Mouse (Mus musculus) urinary bladder, adult 18-20 months (tissue): ENCODE results near the gene D930020B18Rik.

Source experiments
- DNase-seq, 2 experiments: peaks; one replicate each; pipeline ENCODE4 v3.0.0; 2022; ENCODE audit warnings: low spot score in 2 of 2, mixed read lengths in 2 of 2

D930020B18Rik gene

DNA sequence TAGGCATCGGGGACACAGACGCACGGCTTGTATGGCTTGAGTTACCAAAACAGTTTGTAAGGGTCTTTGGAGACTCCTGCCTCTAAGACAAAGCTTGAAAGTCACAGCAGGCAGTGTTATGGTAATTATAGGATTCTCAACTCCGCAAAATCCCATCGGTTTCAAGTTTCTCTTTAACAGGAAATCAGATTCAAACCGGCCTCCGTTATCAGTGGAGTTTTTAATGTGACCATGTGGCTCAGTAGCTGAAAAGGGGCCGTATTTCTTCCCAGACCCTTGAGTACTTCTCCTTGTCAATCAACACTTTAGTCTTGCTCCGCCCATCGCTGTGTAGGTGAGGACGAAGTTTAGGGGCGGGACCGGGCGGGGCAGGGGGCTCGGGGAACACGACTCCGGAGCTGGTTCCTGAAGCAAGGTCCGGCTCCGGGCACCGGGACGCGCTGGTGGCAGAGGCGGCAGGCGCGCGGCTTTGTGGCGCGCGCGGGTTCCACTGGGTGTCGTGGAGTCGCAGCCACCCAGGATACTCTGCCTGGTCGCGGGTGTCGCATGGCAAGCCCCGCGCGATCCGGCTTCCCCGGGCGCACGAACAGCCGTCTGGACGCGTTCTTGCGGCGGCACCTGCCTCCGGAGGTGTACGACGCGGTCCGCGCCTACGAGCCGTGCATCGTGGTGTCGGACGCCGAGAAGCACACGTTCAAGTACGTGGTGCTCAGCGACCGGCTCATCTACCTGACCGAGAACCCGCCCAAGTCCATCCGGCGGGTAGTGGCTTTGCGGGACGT is at the start of gene D930020B18Rik:
Gene D930020B18Rik (plus strand): TSS at position 317 of the 782 bp plus-strand sequence.
- DNase-seq, result peak in 1 of 2 experiments; percentile 21

DNA sequence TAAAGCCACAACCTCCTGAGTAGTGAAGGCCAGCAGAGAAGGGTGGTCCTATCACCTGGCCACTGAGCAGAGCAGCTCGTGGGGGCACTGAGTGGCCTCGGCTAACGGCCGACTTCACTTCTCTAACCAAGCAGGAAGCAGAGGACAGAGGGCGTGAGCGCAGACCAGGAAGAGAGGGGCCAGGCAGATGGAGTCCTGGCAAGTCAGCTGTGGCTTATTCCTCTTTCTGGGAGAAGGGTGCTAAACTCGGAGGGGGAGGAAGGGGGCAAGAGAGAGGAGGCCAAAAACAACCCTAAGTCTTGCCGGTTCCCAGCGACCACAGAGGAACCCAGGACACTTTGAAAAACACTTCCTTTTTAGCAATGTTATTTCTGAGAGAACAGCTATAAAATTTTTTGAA is 44.8 kb upstream of the D930020B18Rik start:
- DNase-seq, result no peak

GRCm38 (mm10) chr10:121601272-121601671 is 40.1 kb upstream of the D930020B18Rik start:
- DNase-seq, result no peak

- no peak for DNase-seq
Observed at GRCm38 (mm10) chr10:121603556-121603955, 37.8 kb upstream of the D930020B18Rik start.

DNA sequence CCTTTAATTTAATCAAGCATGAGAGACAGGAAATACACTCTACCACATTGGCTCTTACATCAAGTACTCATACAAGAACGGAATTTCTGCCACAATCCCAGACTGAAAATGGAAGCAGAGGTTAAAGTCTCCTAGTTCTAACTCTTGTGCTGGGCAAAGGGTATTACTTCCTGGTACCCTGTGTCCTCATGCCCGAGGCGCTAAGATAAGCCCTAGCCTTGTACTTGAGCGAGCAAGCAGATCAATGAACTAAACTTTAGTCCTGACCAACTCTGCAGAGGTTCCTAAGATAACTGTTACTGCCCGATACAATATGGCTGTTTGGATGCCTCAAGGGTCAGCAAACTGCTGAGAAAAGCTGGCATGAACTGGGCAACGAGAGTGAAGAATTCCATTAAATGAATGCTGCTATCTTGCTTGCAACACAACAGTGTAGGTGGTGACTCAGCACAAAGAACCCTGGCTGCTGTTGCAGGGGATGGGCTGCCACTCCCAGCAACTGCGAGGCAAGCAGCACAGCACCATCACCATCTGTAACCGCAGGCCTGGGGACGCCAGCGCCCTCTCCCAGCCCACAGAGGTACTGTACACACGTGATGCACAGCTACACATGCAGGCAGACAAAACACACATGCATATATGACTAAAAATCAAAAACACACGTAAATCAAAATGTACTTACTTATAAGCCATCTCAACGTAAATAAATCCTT is 36.6 kb upstream of the D930020B18Rik start:
- no peak for DNase-seq

GRCm38 (mm10) chr10:121608177-121608576 is 33.2 kb upstream of the D930020B18Rik start:
- DNase-seq, result peak; percentile 25 to 72

GRCm38 (mm10) chr10:121611587-121611986 is 29.8 kb upstream of the D930020B18Rik start:
- DNase-seq, result no peak

DNA sequence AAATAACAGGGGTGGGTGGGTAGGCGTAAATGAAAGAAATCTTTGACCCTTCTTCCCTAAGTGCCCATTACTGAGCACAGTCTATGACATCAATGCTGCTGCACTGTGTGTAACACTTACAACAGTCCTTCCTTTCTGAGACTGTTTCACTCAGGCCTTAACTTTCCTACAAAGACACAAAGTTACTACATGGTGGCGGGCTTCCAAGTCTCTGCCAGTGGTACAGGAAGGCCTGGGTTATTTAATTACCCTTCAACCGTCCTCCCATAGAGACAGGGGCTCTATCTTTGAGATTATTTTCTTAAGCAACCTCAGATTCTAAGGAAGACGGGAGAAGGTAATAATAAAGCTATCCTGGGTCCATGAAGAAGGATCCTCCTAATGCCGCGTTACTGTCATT is 28.9 kb upstream of the D930020B18Rik start:
- no peak for DNase-seq

DNA sequence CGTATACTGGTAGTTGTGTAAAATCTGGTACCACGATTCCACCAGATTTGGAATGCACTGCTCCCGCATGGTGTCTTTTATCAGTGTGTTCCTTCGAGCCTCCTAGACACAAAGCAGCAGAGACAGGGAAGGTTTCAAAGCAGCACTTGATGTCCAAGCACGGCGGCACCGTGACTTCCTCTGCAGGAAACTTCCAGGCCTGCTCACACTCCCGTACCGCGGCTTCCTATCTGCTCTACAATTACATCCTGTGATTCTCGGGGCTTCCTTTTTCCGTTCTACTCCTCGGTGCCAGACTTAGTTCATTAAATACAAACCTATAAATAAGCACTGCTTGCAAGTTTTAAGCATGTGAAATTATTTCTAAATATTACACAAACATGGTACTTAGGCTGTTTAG is 27.8 kb upstream of the D930020B18Rik start:
- DNase-seq, result no peak

- DNase-seq, result no peak
Observed at GRCm38 (mm10) chr10:121615146-121615870, 26.1 kb upstream of the D930020B18Rik start.

- no peak for DNase-seq
Observed at GRCm38 (mm10) chr10:121615935-121616334, 25.5 kb upstream of the D930020B18Rik start.

- DNase-seq, result no peak
Observed at GRCm38 (mm10) chr10:121622431-121622830, 19.0 kb upstream of the D930020B18Rik start.

GRCm38 (mm10) chr10:121623670-121624069 is 17.7 kb upstream of the D930020B18Rik start:
- DNase-seq, result no peak

DNA sequence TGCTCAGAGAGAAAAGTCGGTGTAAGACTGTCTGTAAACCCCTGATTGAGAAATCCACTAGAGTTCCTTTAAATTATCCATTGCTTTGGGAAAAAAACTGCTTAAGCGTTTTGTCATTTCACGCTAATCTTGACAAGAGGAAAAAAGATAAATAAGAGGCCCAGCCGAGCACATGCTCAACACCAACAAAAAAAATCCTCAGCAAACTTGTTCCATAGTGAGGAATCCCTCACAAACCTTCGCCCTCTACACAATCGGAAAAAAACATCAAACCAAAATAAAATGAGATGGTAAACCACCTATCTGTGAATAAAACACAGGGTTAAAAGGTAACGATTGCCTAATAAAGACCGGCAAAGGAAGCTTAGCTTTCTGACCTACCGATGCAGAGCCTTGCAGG is 16.4 kb upstream of the D930020B18Rik start:
- no peak for DNase-seq

- DNase-seq, result no peak
Observed at GRCm38 (mm10) chr10:121625407-121626185, 15.8 kb upstream of the D930020B18Rik start.

DNA sequence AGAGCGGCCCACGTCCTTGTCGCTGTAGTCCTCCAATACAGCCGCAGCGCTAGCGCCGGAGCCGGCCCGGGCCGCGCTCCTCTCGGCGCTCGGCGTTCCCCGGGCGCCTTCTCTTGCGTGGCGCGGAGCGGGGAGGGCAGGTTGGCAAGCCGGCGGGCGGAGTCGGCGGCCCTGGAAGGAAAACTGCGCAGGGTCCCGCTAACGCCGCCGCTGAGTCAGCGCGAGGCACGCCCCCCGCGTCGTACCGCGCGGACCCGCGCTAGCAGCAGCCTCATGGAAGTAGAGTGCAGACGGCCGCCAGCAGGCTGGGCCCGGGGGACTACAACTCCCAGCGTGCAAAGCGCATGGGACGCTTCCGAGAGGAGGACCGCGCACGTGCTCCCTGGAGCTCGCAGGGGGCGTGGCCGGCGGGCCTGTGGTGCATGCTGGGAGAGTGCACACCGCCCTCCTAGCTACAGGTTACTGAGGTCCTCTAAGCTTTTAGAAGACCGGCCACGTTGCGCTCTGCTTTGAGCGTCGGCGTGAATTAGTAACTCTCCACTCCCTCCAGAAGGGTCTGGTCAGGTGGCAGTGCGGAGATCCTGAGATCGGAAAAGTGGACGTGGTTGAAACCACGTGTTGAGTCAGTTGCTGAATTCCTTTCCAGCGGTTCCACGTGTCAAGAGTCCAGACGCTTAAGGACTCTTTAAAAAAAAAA is 15.1 kb upstream of the D930020B18Rik start, which contains the start of gene Xpot:
Gene Xpot (minus strand): TSS at position 147 of the 697 bp plus-strand sequence.
- DNase-seq, result peak; percentile 96 to 98

- DNase-seq, result no peak
Observed at GRCm38 (mm10) chr10:121627216-121627852, 14.1 kb upstream of the D930020B18Rik start.

- DNase-seq, result no peak
Observed at GRCm38 (mm10) chr10:121628561-121629040, 12.8 kb upstream of the D930020B18Rik start.

- DNase-seq, result no peak
Observed at GRCm38 (mm10) chr10:121634159-121634558, 7.2 kb upstream of the D930020B18Rik start.

GRCm38 (mm10) chr10:121636276-121636675 is 5.1 kb upstream of the D930020B18Rik start:
- no peak for DNase-seq
